Mouse (Mus musculus) testis, adult 2 months (tissue): Measurements from ENCODE around the gene Sertad2. TPM values are rescaled to one million over a fixed set of nuclear protein-coding genes. Genes with fewer than 3 reads are reported as not detected.

Experiments
- H3K27ac ChIP-seq: fragments of 200-500 bp; 2 replicates; pipeline ENCODE4 v1.5.1; 2012; ENCODE audit warnings: low read depth, low read length; ENCODE audit not compliant: control insufficient read depth, insufficient read depth
- H3K27me3 ChIP-seq: fragments of 200-500 bp; 2 replicates; pipeline ENCODE4 v1.6.1; 2012; ENCODE audit warnings: mild to moderate bottlenecking, low read length, moderate library complexity; ENCODE audit not compliant: control insufficient read depth, insufficient read depth
- H3K36me3 ChIP-seq: fragments of 200-500 bp; 2 replicates; pipeline ENCODE4 v1.6.1; 2012; ENCODE audit warnings: mild to moderate bottlenecking, low read length; ENCODE audit not compliant: control insufficient read depth, insufficient read depth
- H3K4me1 ChIP-seq: fragments of 200-500 bp; 2 replicates; pipeline ENCODE4 v1.6.1; 2012; ENCODE audit warnings: low read length; ENCODE audit not compliant: control insufficient read depth, insufficient read depth
- H3K4me3 ChIP-seq: fragments of 200-500 bp; 2 replicates; pipeline ENCODE4 v1.5.1; 2012; ENCODE audit warnings: low read depth, mild to moderate bottlenecking, low read length, moderate library complexity, mixed read lengths; ENCODE audit not compliant: control insufficient read depth
- CTCF ChIP-seq: fragments of 200-500 bp; IDR thresholded peaks from 2 replicates; pipeline ENCODE4 v1.5.1; 2012; ENCODE audit warnings: low read depth, mild to moderate bottlenecking, inconsistent platforms, low read length, moderate library complexity; ENCODE audit not compliant: control insufficient read depth, insufficient read depth, insufficient replicate concordance
- POLR2A ChIP-seq: fragments of 200-500 bp; IDR thresholded peaks from 2 replicates; pipeline ENCODE4 v1.6.1; 2012; ENCODE audit warnings: low read depth, mild to moderate bottlenecking, inconsistent platforms, low read length, moderate library complexity; ENCODE audit not compliant: control insufficient read depth
- polyA plus RNA-seq: library from polyadenylated mRNA; depleted of rRNA; stranded (reverse); fragments of >200 nt; gene quantifications from 2 replicates; pipeline ENCODE4 v1.2.3, GENCODE M21; 2012; rRNA removed

Gene Sertad2
- polyA plus RNA-seq, 1 experiment = 148 TPM

DNA sequence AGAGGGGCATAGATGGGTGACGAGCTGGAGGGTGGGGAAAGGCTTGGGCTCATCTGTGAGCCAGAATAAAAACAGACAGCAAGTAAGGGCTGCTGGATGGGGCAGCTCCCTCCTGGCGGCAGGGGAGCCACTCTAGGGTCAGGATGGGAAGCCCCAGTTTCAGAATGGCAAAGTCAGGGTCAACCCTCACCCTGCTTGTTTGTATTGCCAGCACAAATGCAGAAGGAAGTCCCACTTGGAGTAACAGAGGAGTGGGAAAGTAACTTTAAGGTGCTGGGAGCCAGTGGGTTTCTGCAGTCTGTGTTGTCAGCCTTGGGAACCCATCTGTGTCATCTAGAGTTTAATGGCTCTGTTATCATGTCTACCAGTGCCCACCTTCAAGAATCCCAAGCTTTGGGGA is 136.3 kb downstream of the Sertad2 start:
- Histone ChIP-seq H3K4me1 (no peaks in the 10 kb centered on the region), H3K27me3 (no peaks in the 10 kb centered on the region), H3K27ac (no peak overlapping the region), H3K36me3 (no peaks in the 10 kb centered on the region), H3K4me3 (no peak overlapping the region)
- TF ChIP-seq CTCF (no peak), POLR2A (no peak)

DNA sequence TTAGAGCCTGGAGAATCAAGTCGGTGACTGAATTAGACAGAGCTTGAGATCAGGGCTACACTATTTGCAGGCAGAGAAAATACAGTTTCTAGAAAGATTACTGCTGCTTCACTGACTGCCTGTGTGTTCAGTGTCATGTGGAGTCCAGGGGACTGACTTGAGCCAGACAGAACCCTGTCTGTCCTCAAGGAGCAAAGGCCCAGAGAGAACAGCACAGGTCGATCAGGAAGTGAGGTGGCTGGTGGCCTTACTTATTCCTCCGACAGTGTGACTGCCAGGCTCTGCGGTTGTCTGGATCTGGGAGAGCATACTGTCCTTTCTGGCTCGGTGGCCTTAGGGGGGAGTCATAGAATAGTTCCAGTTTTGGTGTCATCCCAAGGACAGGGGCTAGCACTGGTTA is 137.7 kb downstream of the Sertad2 start:
- H3K27ac ChIP-seq = no peak overlapping the region
- H3K4me3 ChIP-seq = no peak overlapping the region
- no peaks in the 10 kb centered on the region for H3K36me3 ChIP-seq
- H3K27me3 ChIP-seq = no peaks in the 10 kb centered on the region
- no peak for TF ChIP-seq POLR2A
- TF ChIP-seq CTCF = no peak
- H3K4me1 ChIP-seq = no peaks in the 10 kb centered on the region

DNA sequence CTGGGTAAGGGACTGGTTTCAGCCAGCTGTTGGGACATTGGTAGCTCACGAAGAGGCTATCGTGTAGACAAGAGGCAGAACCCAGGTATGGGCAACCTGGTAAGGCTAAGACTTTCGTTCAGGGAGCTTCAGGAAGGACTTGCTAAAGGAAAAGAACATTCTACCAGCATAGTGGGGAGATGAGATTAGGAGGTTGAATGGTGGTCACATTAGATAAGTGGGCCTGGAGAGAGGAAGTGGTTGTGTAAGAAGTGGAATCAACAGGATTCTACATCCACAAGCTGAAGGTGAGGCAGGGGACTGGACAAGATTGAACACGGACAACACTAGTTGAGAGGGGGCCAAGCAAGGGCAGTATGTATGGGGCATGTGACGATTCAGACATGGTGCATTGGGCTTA is 138.6 kb downstream of the Sertad2 start:
- Histone ChIP-seq H3K27me3 (no peaks in the 10 kb centered on the region), H3K36me3 (peaks cover 1% of the 10 kb centered on the region), H3K27ac (no peak overlapping the region), H3K4me1 (no peaks in the 10 kb centered on the region), H3K4me3 (no peak overlapping the region)
- TF ChIP-seq CTCF (no peak), POLR2A (no peak)

DNA sequence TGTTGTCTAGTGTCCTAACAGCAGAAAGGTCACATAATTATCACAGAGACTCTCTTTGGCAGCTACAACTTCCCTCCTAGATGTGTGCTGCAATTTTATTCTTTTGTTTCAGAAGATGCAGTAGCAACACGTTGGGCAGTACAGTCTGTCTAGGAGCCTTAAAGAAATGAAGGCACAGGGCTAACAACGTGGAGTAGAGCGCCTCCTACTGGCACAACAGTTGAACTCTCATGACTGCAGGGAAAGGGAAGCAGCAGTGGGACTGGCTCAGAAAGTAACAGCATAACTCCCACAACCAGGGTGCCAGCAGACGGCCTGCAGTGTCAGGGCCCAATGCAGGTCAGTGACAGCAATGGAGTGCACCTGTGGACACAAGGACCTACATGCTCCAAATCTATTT is 147.9 kb downstream of the Sertad2 start:
- H3K36me3 ChIP-seq = no peaks in the 10 kb centered on the region; the same call in none of the 2 replicates
- no peak overlapping the region for H3K27ac ChIP-seq

More for the DNA sequence above, 147.9 kb downstream of the Sertad2 start:
- TF ChIP-seq CTCF (peak; percentile 73; the same call in 1 of the 2 replicates), POLR2A (no peak)
- no peaks in the 10 kb centered on the region for H3K27me3 ChIP-seq
- H3K4me3 ChIP-seq = no peak overlapping the region
- H3K4me1 ChIP-seq = no peaks in the 10 kb centered on the region

Other genes with a start within 250 kb of the Sertad2 start
- gene Slc1a4, start 210.5 kb upstream of the Sertad2 start, polyA plus RNA-seq = 0.59 and 0.69 TPM in 2 replicates
- gene Aftph, start 198.3 kb downstream of the Sertad2 start, polyA plus RNA-seq = 55.4 and 70.2 TPM in 2 replicates